Mouse (Mus musculus) left cerebral cortex, adult 11 months (tissue): ENCODE measurements at regions not wholly inside any gene's neighbourhood (a gene's known extent, or its start where the extent isn't known, plus 50 kb on each side); places are given as distances from the start of the nearest gene placed in this dataset.

Source experiments
- DNase-seq: peaks from one replicate; pipeline ENCODE4 v3.0.0; 2022; ENCODE audit warnings: low spot score

GRCm38 (mm10) chr4:50675576-50675975 lies 540.9 kb upstream of the Cylc2 start:
- DNase-seq: peak; percentile 2

GRCm38 (mm10) chr4:50686019-50686418 lies 530.5 kb upstream of the Cylc2 start:
- no peak for DNase-seq
